17 mouse cellular contexts compared by ENCODE assay signal in the genomic region with DNA sequence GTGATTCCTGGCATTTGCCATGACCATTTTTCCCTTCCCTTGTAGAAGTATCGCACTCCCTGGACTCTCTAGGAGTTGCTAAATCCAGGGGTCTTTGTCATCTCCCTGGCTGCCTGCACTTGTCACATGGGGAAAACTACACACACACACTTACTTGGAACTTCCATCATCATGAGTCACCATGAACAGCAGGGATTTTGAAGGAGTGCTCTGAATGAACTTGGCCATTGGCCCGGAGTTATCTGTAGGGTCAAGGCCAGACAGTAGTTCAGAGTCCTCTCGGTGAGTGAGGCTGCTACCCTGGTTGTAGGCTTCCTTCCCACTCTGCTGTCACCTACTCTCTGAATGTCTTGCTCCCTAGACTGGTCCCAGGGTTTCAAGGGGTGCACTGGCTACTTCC. TPM values are rescaled to one million over a fixed set of nuclear protein-coding genes. Genes with fewer than 3 reads are reported as not detected.
DNase-seq lines count a peak whose midpoint lies in the region; ATAC-seq lines count a peak whose summit lies in the region.
"Had no signal": no experiment of that assay in that cellular context is flagged by ENCODE, and none has a peak within 500 bp of the region (broad histone marks: within the 10 kb centered on the region; RNA-seq: fewer than 3 reads in every experiment).

No protein-coding gene starts in this region.

- no peak overlapping the region for H3K9ac ChIP-seq in intestine, embryonic 15.5 days
- H3K9ac ChIP-seq: forebrain, postnatal 0 days; hindbrain, embryonic 13.5 days; limb, embryonic 12.5 days had no signal

- H3K36me3 ChIP-seq in intestine, embryonic 15.5 days, result no peaks in the 10 kb centered on the region
- H3K36me3 ChIP-seq: hindbrain, embryonic 13.5 days; limb, embryonic 12.5 days had no signal

- H3K9me3 ChIP-seq in intestine, embryonic 15.5 days, result no peaks in the 10 kb centered on the region
- H3K9me3 ChIP-seq: hindbrain, embryonic 13.5 days; limb, embryonic 12.5 days had no signal

- peak; percentile 58 for ATAC-seq in intestine, embryonic 15.5 days
- no peak for ATAC-seq in megakaryocyte, adult 5-6 weeks (ENCODE audit: poor library complexity, severe bottlenecking)
- no peak for ATAC-seq in activated CD4-positive, CD25-positive, alpha-beta regulatory T cell, adult 4 months
- ATAC-seq: forebrain, postnatal 0 days had no signal

- no peaks in the 10 kb centered on the region for H3K27me3 ChIP-seq in intestine, embryonic 15.5 days (replicated peaks)
- H3K27me3 ChIP-seq: hindbrain, embryonic 13.5 days had no signal

- intact Hi-C loops in gastrocnemius, postnatal 14 days (cut with DNase I; ENCODE audit: low total_unique reads), result no loop called here

- H3K27ac ChIP-seq in intestine, embryonic 15.5 days, result no peak overlapping the region
- H3K27ac ChIP-seq: hindbrain, embryonic 13.5 days; limb, embryonic 12.5 days had no signal

- H3K4me3 ChIP-seq in intestine, embryonic 15.5 days (replicated peaks), result no peak overlapping the region
- H3K4me3 ChIP-seq: hindbrain, embryonic 13.5 days; limb, embryonic 12.5 days had no signal

- H3K4me1 ChIP-seq in intestine, embryonic 15.5 days (replicated peaks), result no peaks in the 10 kb centered on the region
- H3K4me1 ChIP-seq: hindbrain, embryonic 13.5 days; limb, embryonic 12.5 days had no signal

- no peak overlapping the region for H3K4me2 ChIP-seq in intestine, embryonic 15.5 days (replicated peaks)
- H3K4me2 ChIP-seq: hindbrain, embryonic 13.5 days; limb, embryonic 12.5 days; midbrain, embryonic 11.5 days had no signal

- whole genome bisulfite sequencing in intestine, embryonic 15.5 days, result 79% methylated on average over 3 of the region's 3 CpGs

- DNase-seq in MN1 (ENCODE audit: low spot score) (peak; percentile 45), adipocyte (ENCODE audit: low spot score) (peak; percentile 54)
- peak; percentile 48 for DNase-seq in gastrocnemius, postnatal 14 days
- DNase-seq in kidney, adult 8-10 months, result no peak
- DNase-seq in kidney, postnatal 25 days, result no peak
- DNase-seq: cerebellum, postnatal 36 days; forebrain, postnatal 0 days; right cerebral cortex, postnatal 14 days had no signal

RNA-seq across cellular contexts. Expression of gene Mx1, which starts 12.9 kb away (rescaled TPM):
- under 1 TPM; 0.11 to 0.45 TPM for total RNA-seq in gastrocnemius, postnatal 14 days (2021)
- 0.15 and 0.23 TPM in 2 replicates for polyA plus RNA-seq in intestine, embryonic 15.5 days (2015; fragmentation: Nextera tagmentation; extraction: Ambion mirVana)
- 36.6 and 48.0 TPM in 2 replicates for total RNA-seq in megakaryocyte, adult 5-6 weeks (2015)
- total RNA-seq in megakaryocyte, adult 5-6 weeks (2017), result 126 and 145 TPM in 2 replicates
- 1 to 10 TPM; 8.3 to 8.7 TPM for polyA plus RNA-seq in activated CD4-positive, CD25-positive, alpha-beta regulatory T cell, adult 4 months (2017; shearing (Covaris generic))
- polyA plus RNA-seq: hindbrain, embryonic 13.5 days; kidney, embryonic 14.5 days; limb, embryonic 12.5 days; neural tube, embryonic 11.5 days had no signal

RNA-seq across cellular contexts. Expression of gene Fam3b, which starts 39.0 kb away (rescaled TPM):
- not detected for total RNA-seq in gastrocnemius, postnatal 14 days (2021)
- polyA plus RNA-seq in intestine, embryonic 15.5 days (2015; fragmentation: Nextera tagmentation; extraction: Ambion mirVana), result 0.85 and 1.3 TPM in 2 replicates
- total RNA-seq in megakaryocyte, adult 5-6 weeks (2015), result 0.20 and 0.48 TPM in 2 replicates
- 1.1 TPM in 1 of 2 replicates, not detected in the other for total RNA-seq in megakaryocyte, adult 5-6 weeks (2017)
- 1 to 10 TPM; 1.4 to 1.9 TPM for polyA plus RNA-seq in activated CD4-positive, CD25-positive, alpha-beta regulatory T cell, adult 4 months (2017; shearing (Covaris generic))
- total RNA-seq: forebrain, postnatal 0 days had no signal
- polyA plus RNA-seq: forebrain, postnatal 0 days; hindbrain, embryonic 13.5 days; kidney, embryonic 14.5 days; limb, embryonic 12.5 days; lung, embryonic 16.5 days; midbrain, embryonic 11.5 days; neural tube, embryonic 11.5 days had no signal

Comparison
In these comparisons a context has a peak if more than half of its experiments do, and no peak if none do; other contexts are left out.
1. DNase-seq: peak in MN1 (single experiment), adipocyte (single experiment) and gastrocnemius, postnatal 14 days (single experiment); none in kidney, adult 8-10 months (0 of 2) and kidney, postnatal 25 days (0 of 2).
2. RNA of gene Mx1, which starts 12.9 kb away (total RNA-seq): 36.6 to 145 TPM in megakaryocyte, adult 5-6 weeks; 0.11 to 0.45 TPM in gastrocnemius, postnatal 14 days; every median in the first group is over 10 times any median in the second.